In the genomic region with DNA sequence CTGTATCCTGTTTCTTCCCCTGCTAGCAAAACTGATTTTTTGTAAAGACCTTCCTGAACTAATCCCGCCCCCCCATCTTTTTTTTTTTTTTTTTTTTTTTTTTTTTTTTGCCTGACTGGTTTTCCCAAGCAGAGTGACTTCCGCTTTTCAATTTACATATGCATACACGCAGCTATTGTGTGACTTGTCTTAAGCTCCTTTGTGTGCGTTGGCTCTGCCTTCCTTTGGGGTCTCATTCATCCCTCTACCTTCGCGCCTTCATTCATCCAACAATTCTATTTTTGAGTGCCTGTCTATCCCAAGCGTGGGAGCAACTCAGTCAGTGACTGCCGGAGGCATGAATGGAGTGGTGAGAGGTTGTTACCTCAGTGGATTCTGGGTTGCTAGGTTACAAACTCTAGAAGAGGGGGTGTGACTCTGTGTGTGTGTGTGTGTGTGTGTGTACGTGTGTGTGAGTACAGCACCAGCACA, we compare ENCODE assay signal across 9 mouse cellular contexts. TPM values are rescaled to one million over a fixed set of nuclear protein-coding genes. Genes with fewer than 3 reads are reported as not detected.
DNase-seq lines count a peak whose midpoint lies in the region; ATAC-seq and TF ChIP-seq lines count a peak whose summit lies in the region.
"Had no signal": no experiment of that assay in that cellular context is flagged by ENCODE, and none has a peak within 500 bp of the region (broad histone marks: within the 10 kb centered on the region; RNA-seq: fewer than 3 reads in every experiment).

No protein-coding gene starts in this region.

- H3K27me3 ChIP-seq in hindbrain, embryonic 14.5 days (ENCODE audit: control insufficient read depth, insufficient read depth, low read length): no peaks in the 10 kb centered on the region
- H3K27me3 ChIP-seq in midbrain, embryonic 14.5 days (ENCODE audit: control insufficient read depth, insufficient read depth, low read length): no peaks in the 10 kb centered on the region
- H3K27me3 ChIP-seq in heart, embryonic 10.5 days (ENCODE audit: insufficient read depth, poor library complexity, severe bottlenecking): no peaks in the 10 kb centered on the region
- H3K27me3 ChIP-seq in kidney, adult 2 months (replicated peaks; ENCODE audit: control insufficient read depth, insufficient read depth, low read length): no peaks in the 10 kb centered on the region
- H3K27me3 ChIP-seq: embryonic facial prominence, embryonic 15.5 days had no signal

- no peaks in the 10 kb centered on the region for H3K4me1 ChIP-seq in hindbrain, embryonic 14.5 days (replicated peaks; ENCODE audit: control insufficient read depth, insufficient read depth, low read length)
- H3K4me1 ChIP-seq in midbrain, embryonic 14.5 days (ENCODE audit: control insufficient read depth, insufficient read depth, low read length): 0 out of 2 replicates have a peak, but pooled peaks cover 6% of the 10 kb centered on the region
- 0 out of 2 replicates have a peak, but pooled peaks cover 5% of the 10 kb centered on the region for H3K4me1 ChIP-seq in heart, embryonic 10.5 days
- no peaks in the 10 kb centered on the region for H3K4me1 ChIP-seq in kidney, adult 2 months (ENCODE audit: control insufficient read depth, insufficient read depth, low read length)
- H3K4me1 ChIP-seq: embryonic facial prominence, embryonic 15.5 days had no signal

- H3K9me3 ChIP-seq in hindbrain, embryonic 14.5 days (ENCODE audit: control insufficient read depth, low read length): no peaks in the 10 kb centered on the region
- no peaks in the 10 kb centered on the region for H3K9me3 ChIP-seq in midbrain, embryonic 14.5 days (ENCODE audit: control insufficient read depth, low read length)
- no peaks in the 10 kb centered on the region for H3K9me3 ChIP-seq in heart, embryonic 10.5 days
- H3K9me3 ChIP-seq: embryonic facial prominence, embryonic 15.5 days had no signal

- 0 out of 2 replicates have a peak overlapping the region, but pooled peaks have one; percentile 4 for H3K4me2 ChIP-seq in hindbrain, embryonic 14.5 days (replicated peaks)
- H3K4me2 ChIP-seq in midbrain, embryonic 14.5 days (ENCODE audit: low read length): peak overlapping the region; percentile 27; the same call in 1 of the 2 replicates
- H3K4me2 ChIP-seq: embryonic facial prominence, embryonic 15.5 days had no signal

- H3K4me3 ChIP-seq in hindbrain, embryonic 14.5 days (replicated peaks; ENCODE audit: low read length): no peak overlapping the region
- no peak overlapping the region for H3K4me3 ChIP-seq in midbrain, embryonic 14.5 days (replicated peaks; ENCODE audit: low read depth, low read length)
- H3K4me3 ChIP-seq in heart, embryonic 10.5 days: no peak overlapping the region
- no peak overlapping the region for H3K4me3 ChIP-seq in kidney, adult 2 months (ENCODE audit: insufficient read depth, low read depth, low read length)
- H3K4me3 ChIP-seq: embryonic facial prominence, embryonic 15.5 days had no signal

- intact Hi-C loops in gastrocnemius, postnatal 36 days (cut with DNase I): no loop called here

- TF ChIP-seq CTCF in kidney, adult 2 months (conservative IDR thresholded peaks at IDR 0.05; ENCODE audit: insufficient read depth, insufficient read length, low read depth, low read length): no peak

- H3K9ac ChIP-seq in hindbrain, embryonic 14.5 days: no peak overlapping the region
- no peak overlapping the region for H3K9ac ChIP-seq in midbrain, embryonic 14.5 days (replicated peaks; ENCODE audit: low read length)
- H3K9ac ChIP-seq: embryonic facial prominence, embryonic 15.5 days had no signal

- WGBS in hindbrain, embryonic 14.5 days: 15% methylated on average over 9 of the region's 9 CpGs
- WGBS in midbrain, embryonic 14.5 days: 7% methylated on average over 9 of the region's 9 CpGs
- 44% methylated on average over 9 of the region's 9 CpGs for WGBS in heart, embryonic 10.5 days
- WGBS in kidney, adult 2 months: 56% methylated on average over 9 of the region's 9 CpGs

- H3K27ac ChIP-seq in hindbrain, embryonic 14.5 days: no peak overlapping the region
- no peak overlapping the region; the same call in 1 of the 2 replicates for H3K27ac ChIP-seq in midbrain, embryonic 14.5 days (replicated peaks; ENCODE audit: low read depth, low read length)
- no peak overlapping the region for H3K27ac ChIP-seq in heart, embryonic 10.5 days
- no peak overlapping the region for H3K27ac ChIP-seq in kidney, adult 2 months (ENCODE audit: insufficient read depth, low read depth, low read length)
- H3K27ac ChIP-seq: embryonic facial prominence, embryonic 15.5 days had no signal

- H3K36me3 ChIP-seq in hindbrain, embryonic 14.5 days (replicated peaks; ENCODE audit: control insufficient read depth, insufficient read depth): no peaks in the 10 kb centered on the region
- no peaks in the 10 kb centered on the region for H3K36me3 ChIP-seq in midbrain, embryonic 14.5 days (ENCODE audit: control insufficient read depth, insufficient read depth, low read length)
- no peaks in the 10 kb centered on the region for H3K36me3 ChIP-seq in heart, embryonic 10.5 days
- no peaks in the 10 kb centered on the region for H3K36me3 ChIP-seq in kidney, adult 2 months (ENCODE audit: control insufficient read depth, insufficient read depth, low read length)
- H3K36me3 ChIP-seq: embryonic facial prominence, embryonic 15.5 days had no signal

- DNase-seq in ES-CJ7 (ENCODE audit: low read depth, low spot score): peak; percentile 56
- DNase-seq in brain, embryonic 18.5 days (ENCODE audit: low read depth, low spot score): peak; percentile 66
- peak; percentile 55 for DNase-seq in hindbrain, embryonic 14.5 days (ENCODE audit: low spot score)
- DNase-seq in midbrain, embryonic 14.5 days: peak; percentile 77
- no peak for DNase-seq in heart, embryonic 10.5 days (ENCODE audit: low spot score)
- DNase-seq in kidney, adult 2 months: no peak
- no peak for DNase-seq in gastrocnemius, postnatal 36 days

- no peak for TF ChIP-seq POLR2A in kidney, adult 2 months (IDR thresholded peaks at IDR 0.05; ENCODE audit: low read depth, low read length)

- no peak for ATAC-seq in hindbrain, embryonic 14.5 days (ENCODE audit: low FRiP score)
- no peak; the same call in 1 of the 2 replicates for ATAC-seq in midbrain, embryonic 14.5 days (ENCODE audit: low FRiP score, low TSS enrichment)
- ATAC-seq in erythroid progenitor cell, adult 5-6 weeks (replicated peaks; ENCODE audit: low FRiP score, poor library complexity, severe bottlenecking): no peak

RNA-seq across cellular contexts. Expression of a gene that starts 49.2 kb away (rescaled TPM):
- 22.7 and 24.8 TPM in 2 replicates for polyA plus RNA-seq in hindbrain, embryonic 14.5 days (2014; fragmentation: Nextera tagmentation; extraction: Ambion mirVana)
- 22.3 and 28.5 TPM in 2 replicates for polyA plus RNA-seq in midbrain, embryonic 14.5 days (2014; fragmentation: Nextera tagmentation; extraction: Ambion mirVana)
- total RNA-seq in erythroid progenitor cell, adult 5-6 weeks (2015; ENCODE audit: low replicate concordance): 135 and 137 TPM in 2 replicates
- total RNA-seq in erythroid progenitor cell, adult 5-6 weeks (2017; ENCODE audit: low replicate concordance): 81.7 and 111 TPM in 2 replicates
- polyA plus RNA-seq in heart, embryonic 10.5 days (2016; fragmentation: Nextera tagmentation; extraction: Ambion mirVana): 15.0 and 25.3 TPM in 2 replicates
- 20.3 and 24.4 TPM in 2 replicates for polyA plus RNA-seq in kidney, adult 2 months (2012; rRNA removed)
- 10 to 100 TPM; 30.5 to 33.8 TPM for total RNA-seq in gastrocnemius, postnatal 36 days (2021)

Comparison
In these comparisons a context has a peak if more than half of its experiments do, and no peak if none do; other contexts are left out.
1. DNase-seq: peak in ES-CJ7 (single experiment), brain, embryonic 18.5 days (single experiment), hindbrain, embryonic 14.5 days (single experiment) and midbrain, embryonic 14.5 days (single experiment); none in heart, embryonic 10.5 days (single experiment), kidney, adult 2 months (single experiment) and gastrocnemius, postnatal 36 days (0 of 2).